Mouse (Mus musculus) telencephalon, adult 2 months (tissue): ENCODE measurements around the gene Rab26.

Experiments
- DNase-seq: peaks from one replicate; pipeline ENCODE4 v3.0.0-alpha.2; 2011; ENCODE audit warnings: low read depth, low spot score

Gene Rab26

DNA sequence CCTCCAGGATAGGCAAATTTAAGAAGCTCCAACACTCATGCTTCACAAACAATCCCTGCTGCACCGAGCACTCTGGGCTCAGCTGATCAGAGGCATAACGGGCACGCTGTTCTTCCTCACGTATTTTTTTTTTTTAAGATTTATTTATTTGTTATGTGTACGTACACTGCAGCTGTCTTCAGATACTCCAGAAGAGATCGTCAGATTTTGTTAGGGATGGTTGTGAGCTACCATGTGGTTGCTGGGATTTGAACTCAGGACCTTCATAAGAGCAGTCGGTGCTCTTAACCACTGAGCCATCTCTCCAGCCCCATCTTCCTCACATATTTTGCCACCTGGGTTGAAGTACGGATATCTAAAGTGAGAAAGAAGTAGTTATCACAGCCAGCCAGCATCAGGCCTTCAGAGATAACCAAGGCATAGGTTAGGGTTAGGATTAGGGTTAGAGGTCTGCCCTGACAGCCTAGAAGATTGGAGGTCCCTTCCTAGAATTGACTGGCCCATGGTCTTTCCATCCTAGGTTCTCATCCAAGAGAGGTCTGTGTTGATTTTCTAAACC, at the start of gene Rab26:
Rab26 (minus strand) TSS at position 51 of the 559 bp plus-strand sequence.
- DNase-seq, result no peak

DNA sequence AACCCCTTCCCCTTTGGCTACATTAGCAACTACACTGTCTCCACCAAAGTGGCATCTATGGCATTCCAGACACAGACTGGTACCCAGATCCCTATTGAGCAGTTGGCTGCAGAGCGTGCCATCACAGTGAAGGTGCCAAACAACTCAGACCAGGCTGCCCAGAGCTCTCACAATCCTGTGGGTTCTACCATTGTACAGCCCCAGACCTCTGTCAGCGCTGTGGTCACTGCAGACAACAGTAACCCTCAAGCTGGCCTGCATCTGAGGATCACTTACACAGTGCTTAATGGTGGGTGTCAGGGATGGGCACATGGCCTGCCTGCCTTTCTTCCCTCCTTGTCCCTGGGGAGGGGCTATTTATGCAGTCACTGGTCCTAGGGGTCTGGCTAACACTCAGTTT, 46.3 kb upstream of the Rab26 start:
- DNase-seq, result no peak

DNA sequence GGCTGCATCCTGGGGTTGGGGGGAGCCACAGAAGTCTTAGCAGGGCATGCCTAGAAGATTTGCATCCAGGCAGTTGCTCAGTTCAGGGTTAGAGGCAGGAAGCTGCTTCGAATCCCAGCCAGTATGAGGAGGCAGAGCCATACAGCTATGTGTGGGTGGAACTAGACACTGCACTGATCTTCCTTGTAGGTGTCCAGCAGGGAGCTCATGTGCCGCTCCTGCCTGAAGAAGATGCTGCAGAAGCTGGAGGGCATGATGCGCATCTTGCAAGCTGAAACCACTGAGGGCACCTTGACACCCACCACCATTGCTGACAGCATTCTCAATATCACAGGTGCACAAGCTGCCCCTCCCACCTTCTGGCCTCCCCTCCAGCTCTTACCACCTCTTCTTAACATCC, 45.5 kb upstream of the Rab26 start:
- DNase-seq, result peak; percentile 39

DNA sequence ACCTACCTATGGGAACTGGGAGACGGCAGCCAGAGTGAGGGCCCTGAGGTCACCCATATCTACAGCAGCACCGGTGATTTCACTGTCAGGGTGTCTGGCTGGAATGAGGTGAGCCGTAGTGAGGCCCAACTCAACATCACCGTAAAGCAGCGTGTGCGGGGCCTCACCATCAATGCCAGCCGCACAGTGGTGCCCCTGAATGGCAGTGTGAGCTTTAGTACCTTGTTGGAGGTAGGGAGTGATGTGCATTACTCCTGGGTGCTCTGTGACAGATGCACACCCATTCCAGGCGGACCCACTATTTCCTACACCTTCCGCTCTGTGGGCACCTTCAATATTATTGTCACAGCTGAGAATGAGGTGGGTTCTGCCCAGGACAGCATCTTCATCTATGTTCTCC, 39.8 kb upstream of the Rab26 start:
- DNase-seq, result no peak

DNA sequence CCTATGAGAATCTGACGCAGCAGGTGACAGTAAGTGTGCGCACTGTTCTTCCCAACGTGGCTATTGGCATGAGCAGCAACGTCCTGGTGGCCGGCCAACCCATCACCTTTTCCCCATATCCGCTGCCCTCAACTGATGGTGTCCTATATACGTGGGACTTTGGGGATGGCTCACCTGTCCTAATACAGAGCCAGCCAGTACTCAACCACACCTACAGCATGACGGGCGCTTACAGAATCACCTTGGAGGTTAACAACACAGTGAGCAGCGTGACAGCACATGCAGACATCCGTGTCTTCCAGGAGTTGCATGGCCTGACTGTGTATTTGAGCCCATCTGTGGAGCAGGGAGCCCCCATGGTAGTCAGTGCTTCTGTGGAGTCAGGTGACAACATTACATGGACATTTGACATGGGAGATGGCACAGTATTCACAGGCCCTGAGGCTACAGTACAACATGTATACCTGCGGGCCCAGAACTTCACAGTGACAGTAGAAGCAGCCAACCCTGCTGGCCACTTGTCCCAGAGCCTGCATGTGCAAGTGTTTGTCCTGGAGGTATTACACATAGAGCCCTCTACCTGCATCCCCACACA, 38.7 kb upstream of the Rab26 start:
- no peak for DNase-seq

DNA sequence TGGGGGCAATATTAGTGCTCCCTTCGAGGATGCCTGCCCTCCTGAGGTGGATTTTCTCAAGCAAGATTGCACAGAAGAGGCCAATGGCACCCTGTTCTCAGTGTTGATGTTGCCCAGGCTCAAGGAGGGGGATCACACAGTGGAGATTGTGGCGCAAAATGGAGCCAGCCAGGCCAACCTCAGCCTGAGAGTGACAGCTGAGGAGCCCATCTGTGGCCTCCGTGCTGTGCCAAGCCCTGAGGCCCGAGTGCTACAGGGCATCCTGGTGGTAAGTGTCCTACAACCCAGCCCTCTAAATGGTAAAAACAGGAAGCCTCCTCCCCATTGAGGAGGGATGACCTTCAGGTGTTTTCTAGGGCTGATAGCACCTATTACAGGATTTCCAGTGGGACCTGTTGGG, 35.8 kb upstream of the Rab26 start:
- no peak for DNase-seq

DNA sequence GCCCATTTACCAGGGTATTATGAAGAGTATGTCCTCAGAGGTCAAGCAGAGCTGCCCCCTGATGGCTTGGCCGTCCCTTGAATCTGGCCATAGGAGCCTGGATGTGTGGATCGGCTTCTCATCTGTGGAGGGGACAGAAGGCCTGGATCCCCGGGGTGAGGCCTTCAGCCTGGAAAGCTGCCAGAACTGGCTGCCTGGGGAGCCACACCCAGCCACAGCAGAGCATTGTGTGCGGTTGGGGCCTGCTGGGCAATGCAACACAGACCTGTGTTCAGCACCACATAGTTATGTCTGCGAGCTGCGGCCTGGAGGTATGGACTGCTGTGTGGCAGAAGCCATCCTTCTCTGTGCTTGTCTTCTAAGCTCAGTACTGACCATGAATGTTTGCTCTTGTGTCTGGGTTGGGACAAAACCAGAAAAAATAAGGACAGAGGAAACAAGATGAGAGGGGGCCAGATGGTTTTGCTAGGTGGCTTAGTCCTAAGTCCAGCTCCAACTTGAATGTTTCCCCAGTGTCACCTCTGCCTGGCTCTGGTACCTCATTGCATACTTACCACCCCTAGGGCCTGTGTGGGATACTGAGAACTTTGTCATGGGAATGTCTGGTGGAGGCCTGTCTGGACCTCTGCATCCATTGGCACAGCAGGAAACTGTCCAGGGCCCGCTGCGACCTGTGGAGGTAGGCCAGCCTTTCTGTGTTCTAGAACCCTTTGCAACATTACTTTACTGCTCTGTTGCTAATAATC, 33.2 kb upstream of the Rab26 start:
- no peak for DNase-seq

DNA sequence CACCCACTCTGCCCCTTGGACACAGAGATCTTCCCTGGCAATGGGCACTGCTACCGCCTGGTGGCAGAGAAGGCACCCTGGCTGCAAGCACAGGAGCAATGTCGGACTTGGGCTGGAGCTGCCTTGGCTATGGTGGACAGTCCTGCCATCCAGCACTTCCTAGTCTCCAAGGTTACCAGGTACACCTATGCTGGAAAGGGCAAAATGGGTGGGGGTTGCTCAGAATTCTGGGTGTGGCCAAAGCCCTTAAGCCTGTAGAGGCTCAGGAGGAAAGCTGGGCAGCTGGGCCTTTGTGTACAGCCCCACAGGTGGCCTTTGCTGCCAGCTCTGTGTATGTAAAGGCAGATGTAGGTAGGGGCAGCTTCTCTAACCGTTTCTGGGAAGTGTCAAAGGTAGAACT, 31.8 kb upstream of the Rab26 start:
- DNase-seq, result no peak

DNA sequence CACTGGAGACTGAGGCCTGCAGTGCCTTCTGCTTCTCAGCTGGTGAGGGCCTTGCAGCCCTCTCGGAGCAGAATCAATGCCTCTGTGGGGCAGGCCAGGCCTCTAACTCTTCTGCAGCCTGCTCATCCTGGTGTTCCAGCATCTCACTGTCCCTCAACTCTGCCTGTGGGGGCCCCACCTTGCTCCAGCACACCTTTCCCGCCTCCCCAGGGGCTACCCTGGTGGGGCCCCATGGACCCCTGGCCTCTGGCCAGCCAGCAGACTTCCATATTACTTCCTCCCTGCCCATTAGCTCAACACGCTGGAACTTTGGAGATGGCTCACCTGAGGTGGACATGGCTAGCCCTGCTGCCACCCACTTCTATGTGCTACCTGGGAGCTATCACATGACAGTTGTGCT, 31.1 kb upstream of the Rab26 start:
- no peak for DNase-seq

DNA sequence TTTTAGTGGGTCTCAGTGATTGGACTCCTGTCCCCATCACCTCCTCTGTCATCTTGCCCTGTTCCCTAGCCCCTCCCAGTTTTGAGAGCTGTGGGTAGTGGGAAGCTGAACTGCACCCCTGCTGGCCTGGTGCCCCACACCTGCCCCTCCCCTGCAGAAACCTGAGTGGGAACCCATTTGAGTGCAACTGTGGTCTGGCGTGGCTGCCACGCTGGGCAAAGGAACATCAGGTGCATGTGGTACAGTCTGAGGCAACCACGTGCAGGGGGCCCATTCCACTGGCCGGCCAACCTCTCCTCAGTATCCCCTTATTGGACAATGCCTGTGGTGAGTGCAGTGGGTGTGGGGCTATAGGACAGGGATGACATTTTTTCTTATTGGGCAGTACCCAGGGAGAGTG, 30.4 kb upstream of the Rab26 start:
- DNase-seq, result no peak

DNA sequence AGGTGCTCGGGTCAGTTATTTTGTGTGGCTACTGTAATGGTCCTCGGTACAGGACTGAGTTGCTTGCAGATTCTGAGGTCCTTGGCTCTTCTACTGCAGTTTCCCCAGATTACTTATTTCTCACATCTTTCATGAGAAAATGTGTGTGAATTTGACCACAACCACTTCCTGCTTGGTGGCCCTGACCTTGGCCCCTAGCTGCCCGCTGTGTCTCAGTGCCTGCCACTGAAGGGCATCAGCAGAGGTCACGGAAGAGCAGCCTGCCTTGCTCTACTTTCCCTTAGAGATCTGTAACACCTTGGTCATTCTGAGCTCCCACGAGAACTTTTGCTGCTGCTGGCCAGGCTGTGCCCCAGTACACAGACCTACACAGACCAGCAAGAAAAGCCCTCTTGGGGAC, 29.6 kb upstream of the Rab26 start:
- no peak for DNase-seq

DNA sequence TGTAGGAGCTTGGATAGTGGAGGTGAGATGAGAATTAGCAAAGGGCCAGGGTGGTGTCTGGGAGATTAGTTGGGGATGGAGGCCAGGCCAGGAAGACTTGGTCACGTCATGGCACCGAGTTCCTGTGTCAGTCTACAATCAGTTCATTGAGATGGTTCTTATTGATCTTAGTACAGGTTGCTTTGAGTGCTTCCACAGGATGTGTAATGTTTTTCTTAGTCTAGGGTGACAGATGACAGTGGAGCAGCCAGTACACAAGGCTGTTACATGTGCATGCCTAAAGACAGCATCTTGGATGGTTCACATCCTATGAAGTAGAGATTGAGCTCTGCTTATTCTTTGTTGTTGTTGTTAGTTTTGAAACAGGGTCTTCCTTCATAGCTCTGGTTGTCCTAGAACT, 27.6 kb upstream of the Rab26 start:
- DNase-seq, result no peak

DNA sequence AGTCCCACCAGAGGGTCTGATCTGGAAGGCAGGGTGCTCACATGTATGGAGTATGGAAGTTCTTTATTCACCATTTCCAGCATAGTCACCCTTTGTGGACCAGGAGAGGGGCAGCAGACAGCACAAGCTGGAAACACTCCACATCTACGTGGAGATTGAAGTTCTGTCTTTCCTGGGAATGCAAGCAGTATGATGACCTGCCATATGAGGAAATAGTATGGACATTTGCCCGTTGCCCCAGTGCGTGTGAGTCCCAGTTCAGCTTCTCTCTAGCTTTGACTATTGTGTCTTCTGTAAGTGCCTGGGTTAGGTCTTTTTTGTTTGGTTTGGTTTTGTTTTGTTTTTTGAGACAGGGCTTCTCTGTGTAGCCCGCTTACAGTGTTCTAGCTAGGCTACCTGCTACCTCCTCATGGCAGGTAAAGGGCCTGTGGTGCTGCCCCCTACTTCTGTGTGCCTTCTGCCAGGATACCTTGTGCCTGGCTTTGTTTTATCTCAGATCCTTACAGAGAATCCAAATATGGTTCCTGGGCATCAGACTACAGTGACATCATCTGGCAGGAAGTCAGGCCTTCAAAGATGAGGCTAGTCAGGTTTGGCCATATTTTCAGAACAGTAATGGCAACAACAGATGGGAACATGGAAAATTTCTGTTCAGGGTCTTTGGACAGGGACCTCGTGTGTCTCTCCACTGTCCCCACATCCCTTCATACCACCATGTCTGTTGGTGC, 26.5 kb upstream of the Rab26 start:
- no peak for DNase-seq

DNA sequence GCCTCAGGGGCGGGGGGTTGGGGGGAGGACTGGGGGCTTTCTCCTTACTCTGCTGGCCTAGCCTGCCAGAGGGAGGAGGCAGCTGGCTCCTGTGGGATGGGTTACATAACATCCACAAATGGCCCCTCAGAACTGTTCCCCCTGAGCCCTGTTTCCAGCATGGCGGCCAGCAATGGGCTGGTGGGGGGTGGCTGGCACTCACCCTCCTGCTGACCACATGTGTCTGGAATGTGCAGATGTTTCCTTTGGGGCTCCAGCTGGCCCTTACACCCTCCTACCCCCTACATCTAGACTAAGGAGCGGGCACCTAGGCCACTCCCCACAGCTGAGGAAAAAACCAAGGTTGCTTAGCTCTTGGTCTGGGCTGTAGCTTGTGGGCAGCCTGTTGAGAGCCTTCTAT, 25.1 kb upstream of the Rab26 start:
- DNase-seq, result no peak

DNA sequence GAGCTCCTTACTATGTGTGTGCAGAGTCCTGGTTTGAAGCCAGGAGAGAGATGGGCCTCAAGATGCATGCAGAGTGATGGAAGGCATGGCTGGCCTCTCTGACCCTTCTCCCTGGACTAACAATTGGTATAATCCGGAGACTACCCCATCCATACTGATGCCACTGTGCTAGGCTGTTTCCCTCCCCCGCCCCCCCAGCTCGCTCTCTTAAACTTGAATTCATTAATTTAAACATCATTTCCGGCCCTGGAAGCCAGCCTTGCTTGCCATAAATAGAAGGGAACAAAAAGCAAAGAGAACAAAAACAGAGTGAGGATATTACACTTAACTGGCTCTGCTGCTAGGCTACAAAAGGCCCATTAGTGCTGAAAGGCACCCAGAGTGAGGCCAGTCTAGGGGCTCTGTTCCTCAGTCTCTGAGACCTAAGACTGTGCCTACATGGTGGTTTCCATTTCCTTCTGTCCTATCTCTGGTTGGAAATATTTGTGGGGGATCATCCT, 24.6 kb upstream of the Rab26 start:
- DNase-seq, result no peak

DNA sequence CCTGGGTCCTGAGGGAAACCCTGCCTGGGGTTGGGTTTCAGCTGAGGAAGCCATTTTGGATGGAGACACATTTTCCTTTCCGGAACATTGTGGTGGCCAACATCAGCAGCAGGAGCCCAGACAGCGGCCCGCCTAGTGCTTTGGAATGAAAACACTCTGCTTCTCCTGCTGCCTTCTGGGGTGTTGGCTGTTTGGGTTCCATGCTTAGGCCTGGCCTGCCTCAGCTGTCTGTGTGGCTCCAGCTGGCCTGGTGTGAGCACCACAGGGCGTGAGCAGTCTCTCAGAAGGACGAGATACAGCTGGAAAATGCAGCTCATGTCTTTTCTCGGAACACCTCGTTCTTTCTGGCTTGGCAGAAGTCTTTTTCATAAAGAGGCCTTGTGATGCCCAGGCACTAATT, 23.1 kb upstream of the Rab26 start:
- DNase-seq, result no peak

DNA sequence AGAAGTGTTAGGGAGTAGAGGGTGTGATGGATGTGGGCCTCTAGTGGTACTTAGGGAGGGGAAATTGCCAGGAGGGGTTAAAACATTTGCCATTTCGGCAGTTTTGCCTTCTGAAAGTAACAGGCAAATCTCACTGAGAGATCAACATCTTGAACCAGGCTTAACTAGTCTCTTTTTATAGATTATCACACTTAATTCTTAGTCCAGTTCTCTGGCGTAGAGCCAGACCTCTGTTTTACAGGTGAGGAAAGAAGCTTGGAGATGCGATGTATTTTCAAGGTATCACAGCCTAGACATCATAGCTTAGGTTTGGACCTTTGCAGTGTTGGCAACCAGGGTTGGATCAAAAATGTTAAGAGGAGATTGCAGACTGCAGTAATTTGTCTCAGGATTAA, 17.0 kb upstream of the Rab26 start:
- DNase-seq, result no peak

DNA sequence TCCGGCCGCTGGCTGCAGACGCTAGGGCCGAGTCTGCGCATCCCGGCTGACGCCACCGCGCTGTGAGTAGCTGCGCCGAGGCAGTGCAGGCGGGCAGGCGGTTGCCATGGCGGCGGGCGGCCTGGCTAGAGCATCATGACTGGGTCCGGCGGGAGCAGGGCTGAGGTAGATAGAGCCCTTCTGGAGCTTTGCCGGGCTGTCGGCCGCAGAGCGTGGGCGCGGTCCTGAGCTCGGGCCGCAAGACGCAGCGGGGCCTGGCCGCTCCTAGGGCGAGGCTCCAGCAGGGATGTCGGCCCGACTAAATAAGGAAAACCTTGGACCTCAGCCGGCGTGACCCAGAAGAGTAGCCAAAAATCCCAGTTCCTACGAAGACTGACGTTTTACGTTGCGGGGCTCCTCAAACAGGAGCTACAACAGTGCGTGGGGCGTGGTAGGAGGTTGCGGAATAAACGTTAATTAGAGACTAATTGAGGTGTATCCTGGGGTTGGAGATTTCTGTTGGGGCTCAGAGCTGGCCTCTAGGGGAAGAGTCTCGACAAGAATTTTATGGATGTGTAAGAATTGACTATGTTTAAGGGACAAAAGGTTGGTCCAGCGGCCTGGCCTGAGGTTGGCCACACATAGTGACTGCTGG, 16.5 kb upstream of the Rab26 start:
- DNase-seq, result no peak

DNA sequence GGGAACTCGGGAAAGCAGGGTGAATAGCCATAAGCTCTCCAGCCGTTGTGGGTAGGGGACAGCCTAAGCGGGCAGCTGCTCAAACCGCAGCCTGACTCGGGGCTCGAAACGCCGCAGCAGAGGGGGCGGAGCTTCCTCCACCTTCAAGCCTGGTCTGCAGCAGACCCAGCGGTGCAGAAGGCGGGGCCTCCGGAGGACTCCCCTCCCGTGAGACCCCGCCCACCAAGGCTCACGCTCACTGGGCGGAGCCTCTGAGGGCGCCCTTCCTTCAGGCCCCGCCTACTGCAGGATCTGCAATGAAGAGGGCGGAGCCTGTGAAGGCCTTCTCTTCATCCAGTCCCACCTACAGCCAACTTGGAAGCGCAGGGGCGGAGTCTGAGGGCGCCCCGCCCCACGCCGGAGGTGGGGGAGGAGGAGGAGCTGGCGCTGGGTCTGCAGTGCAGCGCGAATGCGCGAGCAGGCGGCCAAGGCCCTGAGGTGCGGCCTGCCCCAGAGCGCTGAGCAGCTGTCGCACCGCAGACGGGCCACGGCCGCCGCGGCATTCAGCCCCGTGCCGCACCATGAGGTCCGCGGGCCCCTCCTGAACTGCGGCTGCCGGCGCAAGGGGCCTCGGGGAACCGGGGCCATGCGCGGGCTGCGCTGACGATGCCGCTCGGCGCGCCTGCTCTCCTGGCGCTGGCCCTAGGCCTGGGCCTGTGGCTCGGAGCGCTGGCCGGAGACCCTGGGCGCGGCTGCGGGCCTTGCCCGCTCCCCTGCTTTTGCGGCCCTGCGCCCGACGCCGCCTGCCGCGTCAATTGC, 15.8 kb upstream of the Rab26 start, which contains the start of gene Pkd1:
Pkd1 (plus strand) TSS at position 217 of the 798 bp plus-strand sequence.
- peak; percentile 99 for DNase-seq

DNA sequence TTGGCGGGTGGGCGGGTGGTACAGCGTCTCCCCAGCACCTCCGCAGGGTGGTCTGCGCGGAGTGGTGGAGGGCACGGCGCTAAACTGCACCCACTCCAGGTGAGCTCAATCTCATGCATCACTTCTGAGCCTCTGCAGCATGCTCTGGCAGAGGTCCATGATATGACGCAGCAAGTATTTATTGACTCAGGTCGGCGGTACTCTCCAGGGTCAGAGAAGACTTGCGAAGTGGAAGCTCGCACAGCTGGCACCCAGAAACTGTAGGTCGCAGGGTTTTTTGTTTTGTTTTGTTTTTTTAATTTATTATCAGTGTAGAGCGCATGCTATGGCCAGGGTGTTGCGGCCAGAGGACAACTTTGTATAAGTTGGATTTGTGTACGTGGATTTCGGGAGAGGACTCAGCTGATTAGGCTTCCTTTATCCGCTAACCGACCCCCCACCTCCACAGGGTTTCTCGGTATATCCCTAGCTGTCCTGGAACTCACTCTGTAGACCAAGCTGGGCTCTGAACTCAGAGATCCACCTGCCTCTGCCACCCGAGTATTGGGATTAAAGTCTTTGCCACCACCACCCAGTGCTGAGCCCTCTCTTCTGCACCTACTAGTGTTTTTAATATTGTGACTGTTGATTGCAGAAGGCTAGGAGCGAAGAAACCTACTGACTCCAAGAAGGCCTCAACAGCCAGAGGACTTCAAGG, 15.1 kb upstream of the Rab26 start:
- no peak for DNase-seq

DNA sequence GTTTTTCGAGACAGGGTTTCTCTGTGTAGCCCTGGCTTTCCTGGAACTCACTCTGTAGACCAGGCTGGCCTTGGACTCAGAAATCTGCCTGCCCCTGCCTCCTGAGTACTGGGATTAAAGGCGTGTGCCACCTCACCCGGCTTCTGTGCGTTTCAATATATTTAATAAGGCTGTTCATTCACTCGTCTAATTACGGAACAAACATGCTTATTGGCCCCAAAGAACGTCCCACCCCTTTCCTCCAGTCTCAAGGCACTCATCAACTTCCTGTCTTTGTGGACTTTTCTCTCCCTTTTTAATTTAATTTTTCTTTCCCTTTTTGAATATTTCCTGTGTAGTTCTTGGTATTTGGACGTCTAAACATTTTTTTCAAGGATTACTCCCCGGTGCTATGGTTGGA, 14.4 kb upstream of the Rab26 start:
- DNase-seq, result no peak
